Mouse (Mus musculus): ENCODE results near the gene Trmt6.

Trmt6 gene

DNA sequence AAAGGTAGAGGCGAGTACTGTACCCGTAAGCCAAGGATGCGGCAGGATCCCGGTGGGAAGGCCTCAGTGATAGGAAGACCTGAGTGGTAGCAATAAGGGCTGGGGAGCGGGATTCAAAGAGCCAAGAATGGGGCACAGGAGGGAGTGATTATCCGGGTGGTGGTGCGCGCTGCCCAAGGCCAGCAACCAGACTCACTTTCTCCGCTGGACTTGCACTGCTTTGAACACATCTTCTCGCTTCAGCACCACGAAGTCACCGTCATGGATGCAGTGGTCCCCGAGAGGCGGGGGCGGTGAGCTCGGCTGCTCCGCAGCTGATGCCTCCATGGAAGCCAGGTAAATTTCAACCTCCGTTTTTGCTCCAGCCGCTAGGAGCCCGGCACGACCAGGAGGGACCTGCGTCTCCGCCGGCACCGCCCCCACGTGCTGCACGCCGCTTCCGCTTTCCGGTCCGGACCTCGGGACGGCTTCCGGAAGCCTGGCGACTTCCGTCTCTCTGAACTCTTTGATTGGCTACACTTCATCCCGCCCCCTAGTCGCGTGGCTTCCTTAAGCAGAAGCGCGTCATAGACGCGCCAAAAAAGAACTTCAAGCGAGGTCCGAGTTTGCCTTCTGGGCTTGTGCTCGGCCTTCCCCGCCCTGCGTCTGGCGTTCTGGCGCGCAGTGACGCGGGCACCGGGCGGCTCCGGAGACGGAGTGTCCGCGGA lies at the start of gene Trmt6, which contains the start of gene Mcm8:
Trmt6 (minus strand) TSS at position 448 of the 707 bp plus-strand sequence.
Mcm8 (plus strand) TSS at position 534 of the 707 bp plus-strand sequence.
- DNase-seq: peak; percentile 92

DNA sequence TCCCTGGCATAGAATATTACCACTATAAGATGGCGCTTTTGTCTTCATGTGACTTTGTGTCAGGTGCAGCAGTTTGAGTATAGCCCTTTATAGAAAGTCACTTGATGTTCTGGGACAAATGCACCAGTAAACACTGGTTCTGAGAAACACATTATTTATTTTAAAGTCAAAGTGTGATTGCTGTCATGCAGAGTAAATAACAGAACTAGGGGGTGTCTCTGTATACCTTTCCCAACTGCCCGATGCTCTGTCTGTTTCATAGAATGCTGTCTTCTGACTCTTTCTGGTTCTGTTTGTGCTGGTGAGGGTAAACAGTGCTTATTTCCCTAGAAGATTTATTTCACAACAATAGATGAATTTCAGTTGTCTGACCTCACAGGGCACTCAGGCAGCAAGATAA lies 47.5 kb upstream of the Trmt6 start:
- DNase-seq: no peak

DNA sequence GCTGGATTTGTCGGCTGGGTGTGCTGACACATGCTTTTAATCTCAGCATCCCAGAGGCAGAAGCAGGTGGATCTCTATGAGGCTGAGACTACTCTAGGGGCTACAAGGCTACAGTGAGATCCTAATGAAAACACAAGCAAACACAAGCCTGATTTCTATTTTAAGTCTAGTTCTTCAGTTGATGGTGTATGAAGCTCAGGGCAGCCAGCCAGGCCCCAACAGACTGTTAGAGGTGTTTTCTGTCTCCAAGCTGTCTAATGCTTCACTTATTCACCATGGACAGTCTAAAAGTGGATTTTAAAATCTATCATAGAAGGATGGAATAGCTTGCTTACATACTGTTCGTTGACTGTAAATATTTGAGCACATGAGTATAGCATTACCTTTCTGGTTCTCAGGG lies 45.6 kb upstream of the Trmt6 start:
- no peak for DNase-seq

DNA sequence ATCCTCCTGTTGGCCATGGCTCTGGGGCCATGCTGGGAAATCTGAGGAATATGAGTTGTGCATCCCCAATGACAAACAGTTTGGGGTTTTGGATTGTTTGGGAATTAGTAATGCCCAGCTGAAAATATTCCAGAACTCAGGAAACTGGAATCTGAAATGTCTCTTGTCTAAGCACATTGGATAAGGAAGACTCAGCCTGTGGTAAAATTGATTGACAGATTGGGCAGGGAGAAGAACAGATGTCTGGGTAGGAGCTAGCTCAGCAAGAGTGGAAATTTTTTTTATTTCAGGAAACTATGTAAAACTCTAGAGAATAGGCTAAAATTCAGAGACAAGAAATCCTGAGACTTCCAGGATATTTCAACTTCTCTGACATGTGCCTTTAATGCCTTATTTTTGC lies 44.6 kb upstream of the Trmt6 start:
- no peak for DNase-seq

DNA sequence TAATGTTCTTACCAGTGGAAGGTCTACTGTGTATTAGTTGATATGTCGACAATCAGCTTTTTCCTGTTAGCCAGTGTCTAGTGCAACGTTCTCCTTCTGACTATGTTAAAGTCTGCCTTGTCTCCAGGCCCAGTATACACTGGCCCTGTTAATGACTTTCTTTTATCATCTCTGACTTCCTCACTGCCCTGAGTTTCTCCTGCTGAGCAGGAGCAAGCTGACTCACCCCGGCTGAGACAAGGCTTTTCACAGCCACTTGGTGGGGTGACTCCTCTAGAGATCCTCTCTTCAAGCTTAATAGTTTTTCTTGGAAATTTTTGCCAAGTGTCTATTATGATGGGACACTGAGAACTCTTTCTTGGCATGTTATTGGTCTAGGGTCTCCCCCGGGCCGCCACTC lies 40.5 kb upstream of the Trmt6 start:
- DNase-seq: no peak

DNA sequence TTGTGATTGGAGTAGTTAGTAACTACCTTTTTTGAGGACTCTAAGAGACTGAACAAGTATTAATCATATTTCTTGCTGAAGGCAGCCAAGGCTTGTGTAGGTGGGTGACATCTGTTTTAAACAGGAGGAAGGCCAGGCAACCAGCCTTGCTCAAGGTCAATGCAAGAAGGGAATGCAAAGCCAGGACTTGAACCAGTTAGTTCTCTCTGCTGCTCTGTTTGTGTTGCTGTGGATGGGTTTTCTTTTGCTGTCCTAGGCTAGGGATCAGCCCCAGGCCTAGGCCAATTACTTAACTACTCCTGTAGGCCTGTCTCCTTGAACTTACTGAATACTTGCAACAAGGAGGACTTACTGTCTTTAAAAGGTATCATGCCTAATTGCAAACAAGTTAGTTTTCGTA lies 37.2 kb upstream of the Trmt6 start:
- DNase-seq: no peak

DNA sequence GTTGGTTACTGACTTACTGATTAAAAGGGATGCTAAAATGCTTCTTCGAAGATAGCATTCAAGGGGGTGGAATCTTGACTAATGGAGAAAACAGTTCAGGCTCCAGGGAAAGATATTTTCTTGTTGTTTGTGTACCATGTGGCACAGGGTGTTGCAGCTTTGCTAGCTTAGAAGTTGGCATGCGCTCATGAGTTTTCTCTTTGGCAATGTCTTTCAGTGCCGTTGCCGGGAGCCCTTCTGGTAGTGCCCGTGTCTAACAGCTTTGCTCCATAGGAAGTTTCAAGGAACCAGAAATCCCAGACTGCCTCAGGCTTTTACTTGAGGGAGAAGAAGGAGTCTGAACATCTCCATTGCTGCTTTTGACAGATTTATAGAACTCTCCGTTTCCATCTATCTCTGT lies 33.3 kb upstream of the Trmt6 start:
- no peak for DNase-seq

DNA sequence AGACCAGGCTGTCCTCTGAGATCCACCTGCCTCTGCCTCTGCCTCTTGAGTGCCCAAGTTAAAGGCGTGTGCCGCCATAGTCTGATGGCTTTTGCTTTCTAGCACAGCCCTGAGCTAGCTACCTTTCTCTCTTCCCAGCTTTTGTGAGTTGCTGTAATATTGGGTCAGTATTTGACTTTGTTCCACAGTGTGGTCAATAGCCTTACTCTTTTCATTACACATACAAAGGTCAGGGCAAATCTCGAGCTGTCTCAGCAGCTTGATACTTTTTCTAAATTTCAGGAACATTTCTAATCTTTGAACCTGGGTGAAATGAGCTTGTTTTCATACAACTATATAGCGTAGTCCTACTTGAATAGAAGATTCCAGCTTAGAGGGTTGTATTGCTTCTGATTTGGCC lies 32.5 kb upstream of the Trmt6 start:
- DNase-seq: peak; percentile 35

DNA sequence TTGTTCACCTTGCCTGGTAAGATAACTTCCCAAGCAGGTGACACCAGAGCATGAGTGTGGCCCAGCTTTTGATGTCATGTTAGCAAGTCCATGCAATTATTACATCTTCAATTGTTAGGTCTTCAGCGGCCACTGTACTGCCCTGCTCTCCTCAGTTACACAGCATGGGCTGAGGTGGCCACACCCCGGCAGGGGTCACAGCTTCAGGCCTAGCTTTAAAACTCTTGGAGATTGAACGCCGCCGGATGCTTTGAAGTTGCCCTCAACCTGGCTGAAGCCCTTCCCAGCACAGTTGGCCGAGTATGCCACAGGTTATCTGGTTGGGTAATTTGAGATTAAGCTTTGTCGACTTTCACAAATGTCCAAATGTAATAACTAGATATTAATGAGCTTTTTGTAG lies 31.7 kb upstream of the Trmt6 start:
- DNase-seq: peak; percentile 17

DNA sequence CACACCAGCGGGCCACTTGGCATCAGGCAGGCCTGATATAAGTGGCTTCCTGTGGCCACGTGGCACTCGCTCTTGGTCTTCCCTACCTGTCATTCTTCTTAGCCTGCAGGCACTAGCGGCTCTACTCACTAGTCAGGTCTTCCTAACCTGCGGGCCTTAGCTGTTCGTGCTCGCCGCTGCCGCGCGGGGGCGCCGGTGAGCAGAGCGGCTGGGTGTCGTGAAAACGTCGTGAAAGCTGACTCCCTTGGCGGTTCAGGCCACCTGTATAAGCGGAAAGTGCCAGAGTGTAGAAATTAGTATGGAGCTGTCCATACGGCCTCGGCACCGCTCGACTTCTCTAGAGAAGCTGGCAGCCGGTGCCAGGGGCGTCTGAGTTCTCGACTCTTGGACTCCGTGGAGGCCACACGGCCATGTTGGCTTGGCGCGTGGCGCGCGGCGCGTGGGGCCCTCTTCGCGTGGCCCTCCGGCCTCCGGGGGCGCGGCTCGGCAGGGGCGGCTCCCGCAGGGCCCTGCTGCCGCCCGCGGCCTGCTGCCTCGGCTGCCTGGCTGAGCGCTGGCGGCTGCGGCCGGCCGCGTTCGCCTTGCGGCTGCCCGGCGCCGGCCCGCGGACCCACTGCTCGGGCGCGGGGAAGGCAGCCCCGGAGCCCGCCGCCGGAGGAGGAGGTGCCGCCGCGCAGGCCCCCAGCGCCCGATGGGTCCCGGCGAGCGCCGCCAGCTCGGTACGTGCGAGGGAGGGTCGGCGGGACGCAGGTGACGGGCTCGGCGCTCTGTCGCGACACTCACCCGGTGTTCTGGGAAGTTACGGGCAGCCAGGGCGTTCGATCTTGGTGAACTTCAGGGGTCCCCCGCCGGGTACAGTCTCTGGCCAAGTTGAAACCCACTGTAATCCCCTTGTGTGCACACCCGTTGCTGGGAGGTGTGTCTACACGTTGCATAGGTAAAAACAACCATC lies 30.8 kb upstream of the Trmt6 start, which contains the start of gene Crls1:
Crls1 (plus strand) TSS at position 260 of the 952 bp plus-strand sequence.
- peak; percentile 97 for DNase-seq

DNA sequence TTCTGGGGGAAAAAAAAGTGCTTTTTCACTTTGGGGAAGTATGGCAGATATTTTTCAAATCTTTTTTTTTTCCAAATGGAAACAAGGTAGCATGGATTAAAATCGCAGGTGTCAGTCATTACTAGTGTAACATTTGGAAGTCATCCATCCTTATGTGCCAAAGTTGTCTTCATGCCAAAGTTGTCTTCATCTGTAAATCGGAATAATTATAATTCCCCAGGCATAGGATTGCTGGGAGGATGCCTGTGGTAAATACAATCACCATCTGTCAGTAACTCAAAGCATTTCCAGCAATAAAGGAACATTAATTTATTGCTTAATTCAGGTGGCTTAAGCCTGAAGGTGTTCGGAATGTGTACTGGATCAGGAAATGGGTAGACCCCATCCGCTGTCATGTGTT lies 25.2 kb upstream of the Trmt6 start:
- DNase-seq: no peak

DNA sequence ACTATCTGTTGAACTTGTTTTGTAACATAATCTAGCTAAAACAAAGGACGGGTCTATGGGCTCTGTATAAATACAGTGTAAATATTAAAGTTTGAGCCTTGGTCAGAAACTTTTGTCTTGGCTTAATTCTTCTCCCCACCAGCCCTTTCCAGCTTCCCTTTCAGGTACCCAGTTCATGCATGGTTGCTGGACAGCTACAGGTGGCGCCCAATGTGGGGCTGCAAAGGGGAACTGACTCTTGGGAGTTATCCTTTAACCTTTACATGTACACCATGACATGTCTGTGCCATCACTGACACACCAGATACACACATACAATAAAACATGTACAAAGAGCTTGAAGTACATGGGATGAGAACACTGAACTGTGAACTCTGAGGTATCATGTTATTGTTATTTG lies 12.9 kb downstream of the Trmt6 start:
- DNase-seq: no peak

DNA sequence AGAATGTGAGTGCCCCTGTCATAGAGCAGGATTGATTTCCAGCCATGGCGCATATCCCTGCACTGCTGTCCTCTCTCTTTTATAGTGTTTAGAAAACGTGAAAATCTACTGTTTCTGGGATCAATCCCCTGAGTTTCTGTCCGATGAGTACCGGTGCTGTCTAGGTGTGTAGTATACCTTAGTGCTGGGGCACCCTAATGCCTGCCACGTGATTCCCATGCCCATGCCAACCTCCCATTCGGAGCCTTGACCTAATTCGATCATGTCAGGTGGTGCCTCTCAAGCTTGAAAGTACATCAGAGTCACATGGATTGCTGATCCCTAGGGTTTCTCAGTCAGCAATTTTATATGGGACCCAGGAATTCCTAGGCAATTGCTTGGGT lies 21.7 kb downstream of the Trmt6 start:
- DNase-seq: no peak

DNA sequence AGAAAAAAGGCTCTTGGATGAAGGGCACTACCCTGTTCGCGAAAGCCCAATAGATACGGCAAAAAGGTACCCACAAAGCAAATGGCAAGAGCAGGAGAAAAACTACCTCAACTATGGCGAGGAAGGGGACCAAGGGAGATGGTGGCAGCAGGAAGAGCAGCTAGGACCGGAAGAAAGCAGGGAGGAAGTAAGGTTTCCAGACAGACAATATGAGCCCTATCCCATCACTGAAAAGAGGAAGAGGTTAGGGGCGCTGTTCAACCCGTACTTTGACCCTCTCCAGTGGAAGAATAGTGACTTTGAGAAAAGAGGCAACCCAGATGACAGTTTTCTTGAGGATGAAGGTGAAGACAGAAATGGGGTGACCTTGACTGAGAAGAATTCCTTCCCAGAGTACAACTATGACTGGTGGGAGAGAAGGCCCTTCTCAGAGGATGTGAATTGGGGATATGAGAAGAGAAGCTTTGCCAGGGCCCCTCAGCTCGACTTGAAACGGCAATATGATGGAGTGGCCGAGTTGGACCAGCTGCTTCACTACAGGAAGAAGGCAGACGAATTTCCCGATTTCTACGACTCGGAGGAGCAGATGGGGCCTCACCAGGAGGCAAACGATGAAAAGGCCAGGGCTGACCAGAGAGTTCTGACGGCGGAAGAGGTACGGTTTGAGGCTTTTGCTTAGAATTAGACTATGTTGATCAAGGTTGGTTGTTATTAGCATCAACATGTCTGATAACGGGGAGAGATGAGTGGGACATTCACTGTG lies 22.2 kb downstream of the Trmt6 start:
- no peak for DNase-seq

DNA sequence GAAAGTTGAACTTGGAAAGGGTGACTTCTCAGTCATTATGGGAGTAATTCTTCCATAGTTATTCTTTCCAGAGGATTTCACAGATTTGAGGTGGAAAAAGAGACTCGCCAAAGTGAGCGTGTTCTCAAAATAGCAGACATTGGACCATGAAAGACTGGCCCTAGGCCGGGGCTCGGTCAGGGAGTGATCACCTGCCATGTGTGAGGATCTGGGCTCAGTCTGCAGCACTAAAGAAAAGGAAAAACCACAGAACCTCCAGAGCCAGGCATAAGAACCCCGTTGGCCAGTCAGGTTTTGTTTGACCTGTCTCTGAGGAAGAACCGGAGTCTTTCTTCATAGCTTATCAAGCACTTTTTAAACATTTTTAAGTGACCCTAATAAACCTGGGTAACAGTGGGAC lies 31.8 kb downstream of the Trmt6 start:
- DNase-seq: no peak

DNA sequence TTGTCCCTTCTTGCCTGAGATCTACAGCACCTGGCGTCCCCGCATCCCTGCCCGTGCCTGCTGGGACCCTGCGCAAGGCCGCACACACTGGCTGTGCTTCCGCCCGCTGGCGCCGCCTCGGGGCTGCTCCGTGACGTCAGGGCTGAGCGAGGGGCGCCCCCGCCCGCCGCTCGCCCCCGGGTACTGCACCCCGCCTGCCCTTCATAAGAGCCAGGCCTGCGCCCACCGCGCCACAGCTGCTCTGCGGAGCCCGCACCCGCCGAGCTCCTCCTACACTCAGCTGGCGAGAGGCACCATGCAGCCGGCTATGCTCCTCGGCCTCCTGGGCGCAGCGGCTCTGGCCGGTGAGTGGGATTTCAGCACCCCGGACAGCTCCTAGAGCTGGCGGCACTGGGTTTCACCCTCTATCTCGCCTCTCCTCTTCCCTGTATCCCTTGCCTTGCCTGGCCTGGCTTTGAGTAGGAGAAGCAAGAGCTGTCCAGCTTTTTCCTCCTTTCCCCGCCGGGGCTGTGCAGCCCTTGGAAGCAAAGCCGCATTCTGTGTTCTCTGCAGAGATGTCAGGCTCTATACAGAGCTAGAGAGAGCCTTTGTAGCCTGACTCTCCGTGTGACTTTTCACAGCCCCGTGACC lies 34.3 kb downstream of the Trmt6 start:
- peak; percentile 87 for DNase-seq

DNA sequence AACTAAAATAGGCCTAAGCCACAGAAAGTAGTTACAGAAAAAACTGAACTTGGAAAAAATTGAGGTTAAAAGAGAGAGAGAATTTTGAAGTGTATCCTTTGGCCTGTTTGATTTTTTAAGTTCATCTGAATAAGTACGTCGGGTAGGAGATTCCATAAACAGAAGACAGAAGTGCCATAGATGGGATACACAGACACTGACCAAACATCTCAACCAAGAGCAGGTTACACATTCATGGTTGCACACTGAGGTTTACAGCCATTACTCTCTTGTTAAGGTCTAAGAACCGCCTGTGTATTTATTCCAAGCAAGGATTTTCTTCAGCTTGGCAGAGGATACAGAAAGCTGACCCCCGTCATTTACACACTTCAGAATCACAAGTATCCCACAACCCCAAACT lies 34.9 kb downstream of the Trmt6 start, which contains the start of gene Chgb:
Chgb (plus strand) TSS at position 301 of the 400 bp plus-strand sequence.
- DNase-seq: no peak

DNA sequence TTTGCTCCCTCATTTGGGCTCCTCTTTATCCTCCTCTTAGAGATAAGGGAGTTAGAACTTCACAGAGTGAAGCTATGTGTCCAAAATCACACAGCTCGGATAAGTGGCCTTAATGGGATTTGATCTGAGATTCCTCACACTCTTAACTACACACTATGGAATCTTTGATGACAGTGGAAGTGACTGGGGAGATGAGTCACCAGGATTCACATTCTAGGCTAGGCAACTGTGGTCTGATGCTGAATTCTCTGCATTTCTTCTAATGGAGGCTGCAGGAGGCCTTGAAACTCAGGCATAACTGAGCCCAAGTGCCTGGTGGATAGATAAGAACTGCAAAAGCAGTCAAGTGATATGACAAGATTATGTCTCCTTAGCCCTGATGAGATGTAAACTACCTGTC lies 45.0 kb downstream of the Trmt6 start:
- no peak for DNase-seq

DNA sequence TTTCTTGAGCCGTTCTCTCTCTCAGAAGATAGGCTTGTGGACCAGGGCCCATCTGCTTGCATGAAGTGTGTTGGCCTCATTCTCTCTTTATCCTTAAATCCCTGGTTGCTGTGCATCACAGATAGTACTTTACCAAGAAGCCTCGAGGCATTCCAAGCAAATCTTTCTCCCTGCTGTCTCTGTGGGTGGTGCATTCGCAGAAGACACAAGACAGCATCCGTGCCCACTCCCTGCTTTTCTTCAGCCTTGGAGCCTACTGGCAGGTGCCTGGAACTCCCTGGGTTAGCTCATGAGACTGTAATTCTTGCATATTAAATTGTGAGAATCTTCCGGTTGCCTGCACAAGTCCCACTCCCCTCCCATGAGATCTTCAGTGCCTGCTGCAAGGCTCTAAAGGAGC lies 57.9 kb downstream of the Trmt6 start:
- no peak for DNase-seq
